Comparison of ENCODE assay signal across 7 mouse cellular contexts in genomic region chr19:44907851-44908690, GRCm38 (mm10). TPM values are rescaled to one million over a fixed set of nuclear protein-coding genes. Genes with fewer than 3 reads are reported as not detected.
DNase-seq lines count a peak whose midpoint lies in the region; ATAC-seq lines count a peak whose summit lies in the region.

No protein-coding gene starts in this region.

- H3K4me2 ChIP-seq in midbrain, embryonic 13.5 days (replicated peaks) = no peak overlapping the region
- no peak overlapping the region for H3K4me2 ChIP-seq in embryonic facial prominence, embryonic 14.5 days (ENCODE audit: low read depth, low read length)
- H3K4me2 ChIP-seq in heart, embryonic 12.5 days = no peak overlapping the region

- intact Hi-C loops in left cerebral cortex, postnatal 25 days (cut with DNase I) = no loop called here

- H3K27ac ChIP-seq in midbrain, embryonic 10.5 days (replicated peaks) = peak overlapping the region; percentile 49; the same call in 1 of the 2 replicates
- H3K27ac ChIP-seq in midbrain, embryonic 13.5 days = no peak overlapping the region
- H3K27ac ChIP-seq in embryonic facial prominence, embryonic 14.5 days (replicated peaks; ENCODE audit: low read depth, low read length) = peak overlapping the region; percentile 56
- H3K27ac ChIP-seq in heart, embryonic 12.5 days (ENCODE audit: poor library complexity, severe bottlenecking) = peak overlapping the region; percentile 78

- no peak overlapping the region for H3K9ac ChIP-seq in midbrain, embryonic 13.5 days (replicated peaks)
- no peak overlapping the region for H3K9ac ChIP-seq in embryonic facial prominence, embryonic 14.5 days (ENCODE audit: low read depth, low read length)
- no peak overlapping the region for H3K9ac ChIP-seq in heart, embryonic 12.5 days

- no peak overlapping the region for H3K4me3 ChIP-seq in midbrain, embryonic 10.5 days
- no peak overlapping the region for H3K4me3 ChIP-seq in midbrain, embryonic 13.5 days (replicated peaks)
- no peak overlapping the region for H3K4me3 ChIP-seq in embryonic facial prominence, embryonic 14.5 days (ENCODE audit: low read depth, low read length)
- no peak overlapping the region for H3K4me3 ChIP-seq in heart, embryonic 12.5 days

- H3K36me3 ChIP-seq in midbrain, embryonic 10.5 days = no peaks in the 10 kb centered on the region
- no peaks in the 10 kb centered on the region for H3K36me3 ChIP-seq in midbrain, embryonic 13.5 days
- H3K36me3 ChIP-seq in embryonic facial prominence, embryonic 14.5 days (ENCODE audit: control insufficient read depth, insufficient read depth, low read length) = no peaks in the 10 kb centered on the region
- no peaks in the 10 kb centered on the region for H3K36me3 ChIP-seq in heart, embryonic 12.5 days

- peaks cover 50% of the 10 kb centered on the region for H3K27me3 ChIP-seq in midbrain, embryonic 10.5 days (ENCODE audit: low read depth, poor library complexity, severe bottlenecking)
- peaks cover 23% of the 10 kb centered on the region; the same call in 1 of the 2 replicates for H3K27me3 ChIP-seq in midbrain, embryonic 13.5 days
- H3K27me3 ChIP-seq in embryonic facial prominence, embryonic 14.5 days (replicated peaks; ENCODE audit: control insufficient read depth, insufficient read depth, low read length) = no peaks in the 10 kb centered on the region
- no peaks in the 10 kb centered on the region for H3K27me3 ChIP-seq in heart, embryonic 12.5 days (replicated peaks)

- peaks cover 40% of the 10 kb centered on the region for H3K4me1 ChIP-seq in midbrain, embryonic 10.5 days
- H3K4me1 ChIP-seq in midbrain, embryonic 13.5 days (replicated peaks) = peaks cover 10% of the 10 kb centered on the region
- peaks cover 17% of the 10 kb centered on the region for H3K4me1 ChIP-seq in embryonic facial prominence, embryonic 14.5 days (ENCODE audit: control insufficient read depth, insufficient read depth, low read length)
- peaks cover 37% of the 10 kb centered on the region for H3K4me1 ChIP-seq in heart, embryonic 12.5 days (replicated peaks)

- no peak for DNase-seq in midbrain, embryonic 10.5 days (ENCODE audit: low spot score)
- DNase-seq in embryonic facial prominence, embryonic 14.5 days (ENCODE audit: low spot score) = peak; percentile 86
- DNase-seq in left cerebral cortex, postnatal 25 days (ENCODE audit: low spot score in 2 of 2) = peak; percentile 37 to 57
- no peak for DNase-seq in testis, postnatal 14 days (ENCODE audit: low spot score)
- no peak for DNase-seq in lung, adult 18-20 months

- 53% methylated on average over 15 of the region's 15 CpGs for WGBS in midbrain, embryonic 10.5 days
- 48% methylated on average over 15 of the region's 15 CpGs for WGBS in midbrain, embryonic 13.5 days
- WGBS in embryonic facial prominence, embryonic 14.5 days = 52% methylated on average over 15 of the region's 15 CpGs
- 41% methylated on average over 15 of the region's 15 CpGs for whole genome bisulfite sequencing in heart, embryonic 12.5 days

- no peaks in the 10 kb centered on the region for H3K9me3 ChIP-seq in midbrain, embryonic 10.5 days (replicated peaks)
- H3K9me3 ChIP-seq in midbrain, embryonic 13.5 days = no peaks in the 10 kb centered on the region
- no peaks in the 10 kb centered on the region for H3K9me3 ChIP-seq in embryonic facial prominence, embryonic 14.5 days (ENCODE audit: control insufficient read depth, low read length)
- H3K9me3 ChIP-seq in heart, embryonic 12.5 days (replicated peaks) = no peaks in the 10 kb centered on the region

- ATAC-seq in midbrain, embryonic 13.5 days = no peak
- peak; percentile 77; the same call in 1 of the 2 replicates for ATAC-seq in embryonic facial prominence, embryonic 14.5 days (ENCODE audit: low read depth)
- peak; percentile 69 for ATAC-seq in heart, embryonic 12.5 days (ENCODE audit: insufficient number of reproducible peaks, low FRiP score)

RNA-seq across cellular contexts. Expression of gene Slf2, which starts 22.9 kb away (rescaled TPM):
- polyA plus RNA-seq in midbrain, embryonic 10.5 days (2016; fragmentation: Nextera tagmentation; extraction: Ambion mirVana) = 37.2 and 39.1 TPM in 2 replicates
- 30.0 and 30.2 TPM in 2 replicates for polyA plus RNA-seq in midbrain, embryonic 13.5 days (2015; fragmentation: Nextera tagmentation; extraction: Ambion mirVana)
- 38.4 and 41.8 TPM in 2 replicates for polyA plus RNA-seq in embryonic facial prominence, embryonic 14.5 days (2014; fragmentation: Nextera tagmentation; extraction: Ambion mirVana)
- 51.4 and 52.3 TPM in 2 replicates for polyA plus RNA-seq in heart, embryonic 12.5 days (2016; fragmentation: Nextera tagmentation; extraction: Ambion mirVana)
- 10 to 100 TPM; 35.9 to 38.6 TPM for total RNA-seq in left cerebral cortex, postnatal 25 days (2021)

Comparison
In these comparisons a context has a peak if more than half of its experiments do, and no peak if none do; other contexts are left out.
1. DNase-seq: peak in embryonic facial prominence, embryonic 14.5 days (single experiment) and left cerebral cortex, postnatal 25 days (2 of 2); none in midbrain, embryonic 10.5 days (single experiment), testis, postnatal 14 days (single experiment) and lung, adult 18-20 months (0 of 2).